Mouse (Mus musculus) ovary, postnatal 14 days (tissue): ENCODE measurements around the gene Stat3.

Source experiments
- DNase-seq: peaks from one replicate; pipeline ENCODE4 v3.0.0; 2022; ENCODE audit warnings: low spot score

Gene Stat3

DNA sequence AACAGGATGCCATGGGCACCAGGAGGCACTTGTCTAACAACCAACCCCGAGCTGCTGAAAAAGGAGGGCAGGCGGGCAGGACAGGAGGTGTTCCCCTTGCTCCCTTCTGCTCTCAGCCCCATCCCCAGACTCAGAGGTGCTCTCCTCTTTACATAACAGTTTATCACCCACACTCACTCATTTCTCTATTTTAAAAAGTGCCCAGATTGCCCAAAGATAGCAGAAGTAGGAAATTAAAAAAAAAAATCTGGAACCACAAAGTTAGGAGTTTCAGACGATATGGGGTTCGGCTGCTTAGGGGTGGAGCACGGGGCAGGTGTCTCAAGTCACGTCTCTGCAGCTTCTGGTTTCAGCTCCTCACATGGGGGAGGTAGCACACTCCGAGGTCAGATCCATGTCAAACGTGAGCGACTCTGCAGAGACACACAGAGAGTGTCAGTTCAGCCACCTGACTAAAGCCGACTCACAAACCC, 51.0 kb downstream of the Stat3 start:
- no peak for DNase-seq

DNA sequence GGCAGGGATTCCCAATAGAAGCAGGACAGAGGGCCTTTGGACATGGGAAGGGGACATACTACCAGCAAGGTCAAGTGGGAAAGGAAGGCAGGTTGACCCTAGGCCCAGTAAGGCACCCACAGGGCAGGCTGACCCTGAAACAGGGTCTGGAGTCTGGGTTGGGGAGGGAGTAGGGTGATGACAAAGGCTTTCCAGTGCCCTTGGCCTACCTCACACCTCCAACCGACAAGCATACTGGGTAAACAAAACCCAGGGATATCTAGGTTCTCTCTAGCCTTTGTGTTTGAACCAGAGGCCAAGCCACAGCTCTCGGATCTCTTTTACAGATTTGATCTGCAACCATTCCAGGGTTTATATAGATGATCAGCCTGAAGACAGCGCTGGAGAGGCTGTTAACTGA, 51.6 kb downstream of the Stat3 start:
- no peak for DNase-seq

DNA sequence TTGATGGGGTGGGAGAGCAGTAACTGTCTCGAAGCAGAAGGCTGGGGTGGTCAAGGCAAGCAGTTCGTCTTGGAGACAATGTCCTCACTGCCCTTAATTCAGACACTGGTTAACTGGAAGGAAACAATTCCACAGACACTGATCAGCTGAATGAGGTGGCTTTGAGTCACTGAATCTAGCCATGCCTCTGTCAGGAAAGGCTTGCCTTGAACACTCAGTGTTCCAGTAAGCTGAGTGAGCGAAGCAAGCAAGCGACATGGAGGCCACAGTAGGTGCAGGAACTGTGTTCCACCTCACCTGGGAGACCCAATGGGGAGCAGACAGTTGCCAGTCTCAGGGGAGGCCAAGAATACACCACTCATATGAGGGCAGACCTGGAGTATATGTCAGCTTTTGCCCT, 52.1 kb downstream of the Stat3 start:
- no peak for DNase-seq

DNA sequence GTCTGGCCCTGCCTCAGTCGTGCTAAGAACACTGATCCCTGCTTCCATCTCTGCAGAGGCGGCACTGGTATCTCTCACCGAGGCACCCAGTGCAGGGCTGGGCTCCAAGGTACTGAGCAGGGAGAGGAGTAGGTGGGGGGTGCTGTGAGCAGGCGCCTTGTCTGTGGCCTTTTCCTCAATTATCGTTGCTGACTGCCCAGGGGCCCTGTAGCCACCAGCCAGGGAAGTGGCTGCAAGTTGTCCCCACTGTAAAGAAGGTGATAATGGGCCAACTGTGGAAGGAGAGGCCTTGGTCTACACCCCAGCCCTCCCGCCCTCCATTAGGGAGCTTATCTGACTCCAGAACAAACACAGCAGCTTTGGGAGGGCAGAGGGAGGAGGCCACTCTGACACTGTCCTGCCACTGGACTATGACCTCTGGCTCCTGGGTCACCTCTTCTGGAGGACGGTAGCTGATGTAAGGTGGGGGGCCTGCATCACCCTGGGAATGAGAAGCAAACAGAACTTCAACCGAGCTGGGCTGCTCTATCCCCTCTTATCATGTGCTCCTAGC, 53.1 kb downstream of the Stat3 start:
- no peak for DNase-seq

DNA sequence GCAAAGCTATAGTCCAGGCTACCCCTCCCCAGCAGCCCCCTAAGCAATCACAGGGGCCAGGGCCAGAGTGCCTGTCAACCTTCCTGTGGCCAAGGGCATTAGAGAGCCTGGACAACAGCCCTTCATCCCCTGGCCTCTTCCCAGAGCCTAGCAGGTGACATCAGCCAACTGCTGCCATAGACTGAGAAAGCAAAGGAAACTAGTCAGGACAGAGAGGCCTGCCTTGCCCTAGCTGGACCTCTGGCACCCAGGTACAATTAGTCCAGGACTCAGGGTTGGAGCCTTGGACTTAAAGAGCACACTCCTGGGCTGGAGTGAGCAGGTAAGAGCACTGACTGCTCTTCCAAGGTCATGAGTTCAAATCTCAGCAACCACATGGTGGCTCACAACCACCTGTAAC, 53.9 kb downstream of the Stat3 start:
- DNase-seq: no peak

DNA sequence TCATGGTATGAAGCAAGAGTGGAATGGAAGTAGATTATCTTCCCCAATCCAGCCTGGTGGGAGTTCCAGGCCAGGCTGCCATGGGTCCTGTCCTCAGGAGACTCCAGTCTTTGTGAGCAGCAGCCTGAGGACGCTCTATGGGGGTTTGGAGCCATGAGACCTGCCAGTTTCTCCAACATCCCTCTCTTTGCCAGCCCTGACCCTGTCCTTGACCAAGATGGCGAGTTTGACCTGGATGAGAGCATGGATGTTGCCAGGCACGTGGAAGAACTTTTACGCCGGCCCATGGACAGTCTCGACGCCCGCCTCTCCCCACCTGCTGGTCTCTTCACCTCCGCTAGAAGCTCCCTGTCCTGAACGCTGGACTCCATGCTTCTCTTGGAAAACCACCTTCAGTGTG, 55.7 kb downstream of the Stat3 start:
- DNase-seq: no peak

DNA sequence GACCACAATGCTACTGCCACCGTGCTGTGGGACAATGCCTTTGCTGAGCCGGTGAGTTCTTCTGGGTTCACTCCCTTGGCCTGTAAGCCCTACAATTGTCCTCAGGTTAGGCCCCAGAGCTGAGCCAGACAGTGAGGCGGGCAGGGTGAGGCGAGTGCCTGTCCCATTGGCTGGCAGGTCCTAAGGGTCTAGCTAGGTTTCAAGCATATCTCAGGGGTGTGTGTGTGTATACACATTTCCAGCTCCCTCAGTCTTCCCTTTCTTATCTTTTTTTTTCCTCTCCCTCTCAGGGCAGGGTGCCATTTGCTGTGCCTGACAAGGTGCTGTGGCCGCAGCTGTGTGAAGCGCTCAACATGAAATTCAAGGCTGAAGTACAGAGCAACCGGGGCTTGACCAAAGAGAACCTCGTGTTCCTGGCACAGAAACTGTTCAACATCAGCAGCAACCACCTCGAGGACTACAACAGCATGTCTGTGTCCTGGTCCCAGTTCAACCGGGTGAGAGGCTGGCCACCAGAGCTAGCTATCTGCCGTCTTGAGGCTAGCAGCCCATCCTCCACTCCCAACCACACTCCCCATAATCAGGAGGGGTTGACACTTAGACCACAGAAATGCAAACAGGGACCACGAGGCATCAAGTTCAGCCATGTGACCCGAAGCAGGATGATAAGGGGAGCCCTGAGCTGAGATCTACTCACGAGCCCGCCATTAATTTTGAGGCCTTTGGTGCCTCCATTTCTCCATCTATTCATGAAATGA, 59.8 kb downstream of the Stat3 start:
- DNase-seq: no peak

DNA sequence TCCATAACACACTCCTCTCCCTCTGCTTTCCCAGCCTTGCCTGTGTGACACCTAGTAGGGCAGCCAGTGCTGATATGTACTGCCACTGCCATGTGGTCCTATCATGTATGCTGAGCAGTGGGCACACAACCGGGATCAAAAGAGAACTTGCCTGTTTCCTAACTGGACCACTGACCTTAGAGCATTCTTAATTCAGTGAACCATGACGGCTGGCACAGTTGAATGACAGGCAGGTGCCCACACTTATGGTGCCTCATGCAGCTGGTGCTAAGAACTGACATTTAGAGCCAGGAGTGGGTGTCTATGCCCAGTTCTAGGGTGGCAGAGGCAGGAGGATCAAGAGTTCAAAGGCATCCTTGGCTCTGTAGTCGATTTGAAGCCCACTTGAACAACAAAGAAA, 63.6 kb downstream of the Stat3 start:
- no peak for DNase-seq

DNA sequence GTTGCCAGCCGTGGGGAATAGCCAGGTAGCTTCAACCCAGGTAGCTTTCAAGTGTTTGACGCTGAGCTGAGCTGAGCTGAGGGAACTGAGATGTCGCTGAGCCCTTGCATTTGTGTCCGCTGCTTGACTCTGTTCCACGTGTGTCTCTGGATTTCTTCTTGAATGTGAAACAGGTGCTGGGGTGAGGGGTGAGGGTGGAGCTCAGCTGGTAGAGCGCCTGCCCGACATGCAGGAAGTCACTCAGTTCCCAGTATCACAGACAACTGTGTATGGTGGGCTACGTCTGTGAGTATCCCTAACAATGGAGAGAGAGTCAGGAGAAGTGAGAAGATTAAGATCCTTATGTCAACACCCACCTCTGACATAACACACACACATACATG, 68.4 kb downstream of the Stat3 start:
- DNase-seq: no peak

DNA sequence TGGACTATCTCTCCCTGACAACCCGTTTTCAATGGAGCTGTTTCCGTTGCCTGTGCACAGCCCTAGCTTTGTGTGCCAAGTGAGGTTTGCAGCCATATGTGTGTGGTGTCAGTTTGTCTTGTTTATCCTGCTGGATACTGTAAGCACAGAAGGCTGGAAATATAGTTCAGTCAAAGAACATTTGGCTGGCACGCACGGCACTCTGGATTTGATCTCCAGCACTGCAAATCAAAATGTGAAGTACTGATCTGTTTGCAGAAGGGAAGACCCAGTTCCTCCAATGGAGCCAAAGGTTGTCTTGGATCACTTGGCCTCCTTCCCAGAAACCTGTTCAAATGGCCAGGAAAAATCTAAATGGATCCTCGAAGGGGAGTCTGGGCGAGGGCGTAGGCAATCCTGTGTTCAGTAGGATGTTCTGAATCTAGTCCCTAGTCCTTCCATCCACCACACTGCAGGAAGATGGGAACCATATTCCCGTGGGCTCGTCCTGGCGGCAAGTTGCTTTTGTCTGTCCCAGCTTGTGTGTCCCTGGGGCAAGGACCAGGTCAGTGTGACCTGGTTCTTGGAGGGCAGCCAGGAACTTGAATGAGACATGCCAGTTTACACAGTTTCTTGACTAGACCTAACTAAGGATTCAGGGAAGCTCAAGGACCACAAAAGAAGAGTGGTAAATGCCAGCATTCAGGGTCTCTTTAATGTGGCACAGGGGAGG, 68.9 kb downstream of the Stat3 start:
- DNase-seq: no peak

DNA sequence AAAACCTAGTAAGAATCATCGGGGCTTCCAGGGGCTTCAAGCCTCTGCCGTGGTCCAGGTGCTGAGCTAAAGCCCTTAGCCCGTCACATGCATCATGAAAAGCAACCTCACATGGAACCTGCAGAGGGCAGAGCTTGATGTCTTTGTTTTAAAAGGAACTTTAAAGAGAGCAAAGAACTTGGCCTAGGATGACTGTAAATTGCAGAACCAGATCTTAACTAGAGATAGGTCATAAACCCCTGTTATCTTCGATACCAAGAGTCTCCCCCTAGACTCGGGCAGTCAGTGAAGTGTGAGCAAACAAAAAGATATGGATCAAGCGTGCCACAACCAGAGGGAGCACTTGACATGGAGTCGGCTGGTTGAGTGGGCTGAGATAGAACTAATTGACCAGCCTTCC, 73.7 kb downstream of the Stat3 start:
- no peak for DNase-seq

DNA sequence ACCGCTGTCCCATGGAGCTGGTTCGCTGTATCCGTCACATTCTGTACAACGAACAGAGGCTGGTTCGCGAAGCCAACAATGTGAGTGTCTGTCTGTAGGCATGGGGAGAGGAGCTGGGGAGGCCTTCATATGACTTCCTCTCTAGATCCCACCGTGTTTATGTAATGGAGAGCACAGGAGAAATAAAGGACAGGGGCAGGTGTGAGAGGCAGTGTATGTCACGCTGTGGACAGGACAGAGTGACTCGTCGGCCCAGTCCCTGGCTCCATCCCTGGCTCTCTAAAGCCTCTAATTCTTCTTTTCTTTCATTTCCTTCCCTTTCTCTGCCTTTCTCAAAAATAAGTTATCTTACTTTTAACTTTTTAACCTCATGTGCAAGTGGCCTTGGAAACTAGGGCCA, 76.2 kb downstream of the Stat3 start:
- no peak for DNase-seq

DNA sequence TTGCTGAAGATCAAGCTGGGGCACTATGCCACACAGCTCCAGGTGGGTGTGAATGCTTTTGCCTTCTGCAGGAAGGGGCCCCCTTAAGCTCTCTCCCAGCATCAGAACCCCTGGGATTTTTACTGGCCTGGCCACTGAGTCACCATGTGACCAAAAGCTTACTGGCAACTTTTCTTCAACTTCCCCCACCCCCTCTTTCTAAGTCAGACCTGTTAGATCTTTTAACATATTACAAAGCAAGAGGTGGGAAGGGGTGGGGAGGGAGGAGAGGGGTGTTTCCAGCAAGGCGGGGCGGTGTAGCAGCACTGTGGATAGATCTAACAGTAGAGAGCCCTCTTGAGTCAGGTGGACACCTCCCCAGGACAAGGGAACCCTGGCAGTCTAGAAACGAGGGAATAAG, 77.5 kb downstream of the Stat3 start:
- DNase-seq: no peak

DNA sequence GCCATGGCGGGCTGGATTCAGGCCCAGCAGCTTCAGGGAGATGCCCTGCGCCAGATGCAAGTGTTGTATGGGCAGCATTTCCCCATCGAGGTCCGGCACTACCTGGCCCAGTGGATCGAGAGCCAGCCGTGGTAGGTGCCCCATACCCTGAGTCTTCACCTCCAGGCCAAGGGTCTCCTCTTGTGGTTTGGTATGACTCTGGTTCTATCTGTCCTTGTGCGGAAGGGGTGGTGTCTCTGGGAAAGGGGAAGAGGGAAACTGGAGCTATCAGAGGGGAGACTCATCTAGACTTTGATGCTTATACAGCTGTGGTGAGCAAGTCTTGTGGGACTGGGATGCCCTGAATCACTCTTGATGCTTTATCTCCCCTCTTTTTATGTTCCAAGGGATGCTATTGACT, 78.0 kb downstream of the Stat3 start:
- no peak for DNase-seq

DNA sequence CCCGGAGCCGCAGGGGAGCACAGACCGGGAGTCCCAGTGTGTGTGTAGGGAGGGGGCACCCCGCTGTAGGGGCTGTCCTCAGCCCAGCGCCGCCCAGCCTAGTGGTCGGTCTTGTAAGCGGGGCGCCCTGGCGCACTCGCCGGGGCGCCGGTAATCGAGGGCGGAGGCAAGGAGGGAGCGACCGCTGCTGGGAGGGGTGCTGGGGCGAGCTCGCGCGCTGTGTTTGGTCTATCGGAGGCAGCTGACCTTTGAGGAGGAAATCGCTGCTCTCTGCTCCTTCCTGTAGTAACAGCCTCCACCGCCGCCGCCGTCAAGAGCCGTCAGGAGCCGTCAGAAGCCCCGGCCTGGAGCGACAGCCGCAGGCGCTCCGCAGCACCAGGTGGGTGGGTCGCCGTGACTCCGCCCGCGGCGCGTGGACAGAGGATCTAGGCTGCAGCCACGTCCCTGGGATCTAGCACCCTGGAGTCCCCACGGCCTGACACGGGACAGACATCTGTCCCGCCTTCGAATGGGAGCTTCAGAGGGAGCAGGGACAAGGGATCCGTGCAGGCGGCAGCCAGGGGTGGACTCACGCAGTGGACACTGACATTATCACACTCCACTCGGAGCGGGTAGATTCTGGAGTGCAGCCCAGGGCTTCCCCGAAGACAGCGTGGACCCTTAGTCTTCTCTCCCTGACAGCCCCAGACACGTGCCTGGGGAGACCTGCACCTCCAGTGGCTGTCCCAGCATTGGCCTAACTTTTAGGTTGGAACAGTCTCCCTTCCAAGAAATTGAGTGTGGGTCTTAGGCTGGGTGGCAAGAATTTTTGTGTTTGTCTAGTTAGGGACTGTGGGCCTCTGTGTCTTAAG, 78.9 kb downstream of the Stat3 start:
- DNase-seq: peak; percentile 64

DNA sequence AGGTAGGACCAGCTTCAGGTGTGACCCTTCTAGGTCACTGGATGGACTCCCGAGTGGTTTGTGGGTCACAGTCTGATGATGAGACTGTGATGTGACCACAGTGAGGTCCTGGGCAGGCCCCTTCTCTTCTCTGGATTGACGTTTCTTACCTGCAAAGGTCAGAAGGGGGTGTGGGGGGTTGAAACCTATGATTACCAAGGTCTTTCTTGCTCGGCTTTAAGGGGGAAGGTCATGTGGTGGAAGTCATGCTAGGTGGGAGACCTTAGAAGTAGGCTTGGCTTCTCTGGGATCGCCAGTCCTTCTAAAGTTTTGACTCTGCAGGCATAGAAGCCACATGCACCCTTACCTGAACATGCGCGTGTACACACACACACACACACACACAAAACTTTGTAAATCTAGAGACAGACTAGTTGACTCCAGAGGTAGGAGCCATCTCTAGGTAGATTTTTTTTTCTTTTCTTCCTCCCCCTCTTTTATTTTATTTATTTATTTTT, 79.7 kb downstream of the Stat3 start:
- no peak for DNase-seq

DNA sequence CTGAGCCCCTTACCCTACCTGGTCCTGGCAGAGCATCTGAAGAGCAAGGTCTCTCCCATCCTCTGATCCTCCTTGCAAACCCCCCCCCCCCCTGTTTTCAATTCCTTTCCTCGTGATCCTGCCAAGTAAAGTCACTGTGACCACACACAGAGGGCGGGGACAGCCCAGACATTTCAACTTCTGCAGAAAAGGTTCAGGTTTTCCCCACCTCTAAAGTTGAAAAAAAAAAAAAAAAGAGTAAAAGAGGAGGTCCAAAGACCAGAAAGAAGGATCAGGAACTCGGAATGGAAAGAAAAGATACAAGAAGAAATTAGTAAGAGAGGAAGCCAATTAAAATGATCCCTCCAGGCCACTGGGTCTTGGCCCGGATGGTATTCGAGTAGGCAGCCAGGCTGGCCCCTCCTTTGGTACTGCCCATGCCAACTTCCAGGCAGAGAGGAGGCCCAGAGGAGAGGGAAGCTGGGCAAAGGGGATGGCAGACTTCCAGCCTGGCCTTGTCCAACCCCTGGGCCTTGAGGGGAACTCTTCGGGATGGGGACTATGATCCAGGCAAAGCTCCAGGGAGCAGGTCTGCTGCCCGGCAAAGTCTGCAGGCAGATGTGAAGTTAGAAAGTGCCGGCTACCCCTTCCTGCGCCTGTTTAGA, 80.3 kb downstream of the Stat3 start, which contains the start of gene Stat5a:
Stat5a (plus strand) TSS at position 417 of the 644 bp plus-strand sequence.
- DNase-seq: peak; percentile 52

DNA sequence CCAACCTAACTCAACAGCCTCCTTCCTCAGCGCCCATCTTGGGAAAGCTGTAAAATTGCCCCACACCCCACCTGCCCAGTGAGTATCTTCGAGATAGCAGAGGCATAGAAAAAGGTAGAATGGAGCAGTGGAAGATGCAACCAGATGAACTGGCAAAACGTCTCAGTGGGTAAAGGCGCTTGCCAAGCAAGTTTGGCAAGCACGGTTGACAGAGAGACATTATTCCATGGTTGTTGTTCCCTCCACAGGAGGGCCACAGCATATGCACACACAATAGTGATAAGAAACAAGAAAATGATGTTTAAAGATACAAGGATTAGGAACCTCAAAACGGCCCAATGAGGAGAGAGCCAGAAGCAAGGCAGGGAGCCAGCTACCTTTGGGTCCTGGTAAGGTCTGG, 81.4 kb downstream of the Stat3 start:
- no peak for DNase-seq

DNA sequence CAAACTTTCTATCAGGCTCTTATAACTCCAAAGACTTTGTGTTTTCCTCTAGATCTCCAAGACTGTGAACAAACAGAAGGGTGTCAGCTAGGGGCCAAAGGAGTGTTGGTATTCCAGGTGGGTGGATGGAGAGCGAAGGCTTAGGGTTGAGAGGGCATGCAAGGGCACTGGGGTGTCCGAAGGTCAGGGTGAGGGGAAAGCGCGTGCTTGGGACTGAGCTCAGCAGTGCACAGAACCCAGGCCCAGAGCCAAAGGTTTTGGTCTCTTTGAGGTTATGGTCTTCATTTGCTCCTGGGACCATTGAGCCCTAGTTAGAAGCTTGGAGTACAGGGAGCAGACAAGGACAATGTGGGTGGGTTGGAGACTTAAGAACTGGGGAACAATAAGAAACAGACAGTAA, 84.2 kb downstream of the Stat3 start:
- DNase-seq: no peak

DNA sequence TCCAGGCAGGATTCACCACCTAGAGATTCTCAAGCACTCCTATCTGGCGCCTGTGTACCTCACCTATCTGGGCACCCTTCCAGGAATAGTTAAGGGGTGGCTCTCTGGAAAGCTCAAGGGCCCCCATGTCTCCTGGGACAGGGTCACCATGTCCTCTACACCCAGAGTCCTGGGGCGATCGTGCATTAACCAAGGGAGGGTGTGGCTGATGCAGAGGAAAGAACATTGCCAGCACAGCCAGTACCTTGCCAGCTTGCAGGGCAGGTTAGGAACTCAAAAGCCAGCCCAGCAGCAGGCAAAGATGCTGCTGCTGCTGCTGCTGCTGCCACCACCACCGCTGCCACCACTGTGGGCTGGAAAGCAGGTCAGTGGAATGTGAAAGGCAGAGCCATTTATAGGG, 85.1 kb downstream of the Stat3 start:
- DNase-seq: no peak

DNA sequence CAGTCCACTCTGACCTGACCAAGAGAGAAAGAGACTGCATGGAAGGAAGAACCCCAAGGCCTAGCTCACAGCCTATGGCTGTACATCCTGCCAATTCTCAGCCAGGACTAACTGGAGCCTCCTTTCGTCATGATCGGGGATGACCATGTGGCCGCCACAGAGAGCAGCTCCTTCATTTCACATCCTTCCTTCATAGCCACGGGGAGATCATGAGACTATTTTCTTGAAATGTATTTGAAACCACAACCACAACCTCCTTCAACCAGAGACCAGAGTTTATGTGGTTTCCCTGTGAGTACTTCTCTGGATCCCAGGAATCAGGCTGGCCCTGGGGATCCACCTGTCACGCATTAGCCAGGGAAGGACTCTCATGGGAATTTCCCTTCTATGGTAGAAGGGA, 86.3 kb downstream of the Stat3 start:
- DNase-seq: no peak

DNA sequence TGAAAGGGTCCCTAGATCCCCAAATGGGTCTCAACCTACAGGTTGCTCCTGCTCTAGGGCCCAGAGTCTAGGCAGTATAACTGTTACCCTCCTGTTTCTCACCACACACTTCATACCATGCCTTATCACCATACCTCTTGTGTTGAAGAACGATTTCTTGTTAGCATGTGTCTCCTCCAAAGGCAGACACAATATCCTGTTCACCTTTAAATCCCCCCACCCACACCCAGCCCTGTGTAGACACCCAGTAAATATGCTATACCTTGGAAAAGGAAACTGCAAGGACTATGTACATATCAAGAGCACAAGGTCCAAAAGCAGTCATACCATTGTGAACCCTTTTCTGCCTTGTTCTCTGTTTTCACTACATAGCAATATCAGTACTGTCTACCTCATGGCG, 87.3 kb downstream of the Stat3 start:
- no peak for DNase-seq
